Mouse (Mus musculus) bone marrow macrophage, adult 2 months (primary cell): ENCODE data around the gene 9130213A22Rik.

Source experiments
- CTCF ChIP-seq: IDR thresholded peaks from 2 replicates; pipeline ENCODE4 v1.5.1; 2012; ENCODE audit warnings: low read depth, mild to moderate bottlenecking, low read length, moderate library complexity
- POLR2A ChIP-seq: IDR thresholded peaks from 2 replicates; pipeline ENCODE4 v1.6.1; 2012; ENCODE audit warnings: mild to moderate bottlenecking, low read depth, low read length, borderline replicate concordance

GRCm38 (mm10) chr11:69118765-69119164 lies 3.6 kb downstream of the 9130213A22Rik start:
- no peak for TF ChIP-seq POLR2A
- no peak for TF ChIP-seq CTCF
